Mouse (Mus musculus): Measurements from ENCODE around the gene Zwilch.

The Zwilch gene

GRCm38 (mm10) chr9:64105301-64105700 is 67.6 kb downstream of the Zwilch start:
- no peak for DNase-seq (ENCODE audit: low read depth)

DNA sequence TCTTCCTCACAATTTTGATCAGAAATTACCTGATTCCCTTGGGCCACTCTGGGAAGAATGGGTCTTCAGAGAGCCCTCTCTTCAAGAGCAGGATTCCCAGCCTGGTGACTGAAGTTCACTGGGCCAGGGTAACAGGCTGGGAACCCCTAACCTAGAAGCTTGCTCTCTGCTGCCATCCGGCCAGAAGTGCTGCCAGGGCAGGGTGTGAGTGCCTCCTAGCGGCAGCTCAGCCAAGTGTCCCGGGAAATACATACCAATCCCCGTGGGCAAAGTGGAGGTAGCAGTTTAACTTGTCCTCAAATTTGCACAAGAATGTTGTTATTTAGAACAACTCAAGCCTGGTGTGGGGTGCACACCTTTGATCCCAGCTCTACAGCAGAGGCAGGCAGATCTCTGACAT is 72.5 kb downstream of the Zwilch start:
- DNase-seq (ENCODE audit: low read depth): peak; percentile 77

- DNase-seq (ENCODE audit: low read depth): no peak
Observed at GRCm38 (mm10) chr9:64098282-64098681, 74.6 kb downstream of the Zwilch start.

DNA sequence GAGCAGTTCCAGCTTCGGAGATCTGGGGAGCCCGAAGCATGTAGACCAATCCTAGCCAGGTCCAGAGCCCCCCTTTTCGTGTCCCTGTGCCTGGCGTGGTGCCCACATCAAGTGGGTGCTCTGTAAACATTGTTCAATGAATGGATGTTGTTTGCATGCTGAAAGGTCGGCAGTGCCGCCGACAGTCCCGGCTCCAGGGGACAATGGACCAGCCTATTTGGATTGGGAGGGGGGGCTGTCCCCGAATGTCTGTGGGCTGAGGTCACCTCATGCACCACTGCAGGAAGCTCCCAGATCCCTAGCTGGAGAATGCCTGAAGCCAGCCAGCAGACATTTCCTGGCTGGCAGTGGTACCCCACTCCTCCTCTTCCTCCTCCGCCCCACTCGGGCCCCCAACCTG is 78.8 kb downstream of the Zwilch start:
- no peak for DNase-seq (ENCODE audit: low read depth)

- peak; percentile 19 for DNase-seq (ENCODE audit: low read depth)
Observed at GRCm38 (mm10) chr9:64089004-64089403, 83.9 kb downstream of the Zwilch start.

- no peak for DNase-seq (ENCODE audit: low read depth)
Observed at GRCm38 (mm10) chr9:64088346-64088745, 84.6 kb downstream of the Zwilch start.

DNA sequence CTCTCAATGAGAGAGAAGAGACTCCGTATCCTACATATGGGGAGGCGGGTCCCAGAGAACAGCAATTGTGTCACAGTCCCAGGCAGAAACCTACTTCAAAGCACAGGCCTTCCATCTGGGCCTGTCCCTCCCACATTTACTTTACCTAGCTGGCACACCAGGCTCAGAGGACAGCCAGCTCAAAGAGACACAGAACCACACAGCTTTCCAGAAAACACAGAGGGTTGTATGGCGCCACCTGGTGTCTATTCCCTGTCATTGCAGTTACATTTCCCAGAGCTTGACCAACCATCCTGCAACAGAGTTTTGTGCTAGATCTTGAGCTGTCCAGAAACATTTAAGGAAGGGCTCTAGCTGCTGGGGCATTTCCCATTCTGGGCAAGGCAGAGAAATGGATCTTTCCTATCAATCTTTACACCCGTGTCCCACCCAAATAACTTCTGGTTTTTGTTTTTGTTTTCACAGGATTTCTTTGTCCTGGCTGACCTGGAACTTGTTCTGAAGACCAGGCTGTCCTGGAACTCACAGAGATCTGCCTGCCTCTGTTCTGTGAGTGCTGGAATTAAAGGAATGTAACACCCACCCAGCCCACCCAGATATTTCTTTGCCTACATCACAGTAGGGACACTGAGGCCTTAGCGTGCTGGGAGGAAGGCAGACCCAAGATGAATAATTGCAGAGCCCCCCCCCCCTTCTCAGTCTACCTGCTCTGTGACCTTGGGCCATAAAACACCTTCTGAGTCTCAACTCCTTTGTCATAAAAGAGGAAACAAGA is 85.3 kb downstream of the Zwilch start:
- peak; percentile 75 for DNase-seq (ENCODE audit: low read depth)

Data from induced T-regulatory cell, adult 2 months (primary cell).